23 mouse cellular contexts compared by ENCODE assay signal in the genomic region with DNA sequence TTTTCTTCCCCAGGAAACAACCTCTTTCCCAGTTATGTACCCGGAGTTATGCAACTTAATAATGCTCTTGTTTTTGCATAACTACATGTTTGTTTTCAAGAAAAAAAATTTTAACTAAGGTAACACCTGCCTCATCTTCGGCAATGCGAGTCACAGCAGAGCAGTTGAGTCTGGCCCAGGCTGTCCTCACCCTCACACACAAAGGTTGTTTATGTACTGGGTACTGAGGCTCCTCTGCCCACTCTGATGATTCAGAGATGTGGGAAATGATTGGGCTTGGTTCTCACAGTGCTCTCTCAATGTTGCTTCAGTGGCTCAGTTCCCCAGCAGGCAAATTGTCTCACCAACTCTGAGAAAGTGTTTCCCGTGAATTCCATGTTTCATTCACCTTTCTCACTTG.
A peak's percentile ranks its signal among the peaks of the same experiment; 100 is the strongest.
DNase-seq lines count a peak whose midpoint lies in the region; ATAC-seq lines count a peak whose summit lies in the region.
"Had no signal": no experiment of that assay in that cellular context is flagged by ENCODE, and none has a peak within 500 bp of the region (broad histone marks: within the 10 kb centered on the region; RNA-seq: fewer than 3 reads in every experiment).

No protein-coding gene starts in this region.

- no peak for DNase-seq in frontal cortex, postnatal 25 days (ENCODE audit: low spot score in 2 of 2)
- DNase-seq in 3134 (ENCODE audit: extremely low read depth, insufficient read length, low spot score) (peak; percentile 33), NIH3T3 (ENCODE audit: low read depth) (peak; percentile 50)
- peak; percentile 97 for DNase-seq in fibroblast of lung, adult 2 months (ENCODE audit: low read depth)
- DNase-seq in natural killer cell, adult 2 months (ENCODE audit: low spot score in 2 of 2) = no peak
- DNase-seq in spleen, adult 12 weeks (ENCODE audit: low spot score) = no peak
- no peak for DNase-seq in spleen, postnatal 10 days (ENCODE audit: low spot score in 2 of 2)
- DNase-seq: adrenal gland, adult 2 months; adrenal gland, postnatal 14 days; cerebellum, adult 18-20 months; cerebellum, adult 9-10 months; cerebellum, postnatal 14 days; forebrain, postnatal 0 days; gastrocnemius, postnatal 10 days; gastrocnemius, postnatal 36 days; heart, adult 2 months; heart, postnatal 14 days; heart, postnatal 4 days had no signal

- peak; percentile 88 for ATAC-seq in frontal cortex, adult (ENCODE audit: low TSS enrichment)
- ATAC-seq: CD4-positive, CD25-positive, alpha-beta regulatory T cell, adult 4 months; forebrain, embryonic 14.5 days; forebrain, postnatal 0 days; intestine, embryonic 15.5 days; Patski had no signal

Comparison
In these comparisons a context has a peak if more than half of its experiments do, and no peak if none do; other contexts are left out.
1. DNase-seq: peak in 3134 (single experiment), NIH3T3 (single experiment) and fibroblast of lung, adult 2 months (single experiment); none in frontal cortex, postnatal 25 days (0 of 2), natural killer cell, adult 2 months (0 of 2), spleen, adult 12 weeks (single experiment) and spleen, postnatal 10 days (0 of 2).